Mouse (Mus musculus) spleen, adult 2 months (tissue): Measurements from ENCODE around the gene Itpkb. TPM values are rescaled to one million over a fixed set of nuclear protein-coding genes. Genes with fewer than 3 reads are reported as not detected.
A peak's percentile ranks its signal among the peaks of the same experiment; 100 is the strongest.

Source experiments
- DNase-seq, 2 experiments: peaks; one replicate each; pipeline versions ENCODE4 v3.0.0 to v3.0.0-alpha.2; 2012 to 2021; ENCODE audit warnings: low spot score in 2 of 2, low read depth in 1 of 2
- H3K27ac ChIP-seq: fragments of 200-500 bp; 2 replicates; pipeline ENCODE4 v1.5.1; 2012; ENCODE audit warnings: low read length, inconsistent platforms; ENCODE audit not compliant: insufficient read depth
- H3K27me3 ChIP-seq: fragments of 200-500 bp; 2 replicates; pipeline ENCODE4 v1.6.1; 2012; ENCODE audit warnings: mild to moderate bottlenecking, moderate library complexity, low read length, inconsistent platforms; ENCODE audit not compliant: control insufficient read depth, insufficient read depth
- H3K36me3 ChIP-seq: fragments of 200-500 bp; 2 replicates; pipeline ENCODE4 v1.6.1; 2012; ENCODE audit warnings: mild to moderate bottlenecking, low read length, inconsistent platforms; ENCODE audit not compliant: control insufficient read depth, insufficient read depth
- H3K4me1 ChIP-seq: fragments of 200-500 bp; 2 replicates; pipeline ENCODE4 v1.6.1; 2011; ENCODE audit warnings: inconsistent platforms; ENCODE audit not compliant: control insufficient read depth, insufficient read depth, insufficient read length
- H3K4me3 ChIP-seq: fragments of 200-500 bp; 2 replicates; pipeline ENCODE4 v1.5.1; 2011; ENCODE audit warnings: mild to moderate bottlenecking, inconsistent platforms; ENCODE audit not compliant: insufficient read depth, insufficient read length; ENCODE audit errors: extremely low read depth
- CTCF ChIP-seq: fragments of 200-500 bp; IDR thresholded peaks from 2 replicates; pipeline ENCODE4 v1.5.1; 2011; ENCODE audit warnings: mild to moderate bottlenecking, inconsistent platforms; ENCODE audit not compliant: insufficient read depth, insufficient read length, insufficient replicate concordance; ENCODE audit errors: extremely low read depth
- POLR2A ChIP-seq: fragments of 200-500 bp; IDR thresholded peaks from 2 replicates; pipeline ENCODE4 v1.6.1; 2011; ENCODE audit warnings: low read depth, low read length, inconsistent platforms
- WGBS: fragments of 180-500 bp; shearing (Covaris S2); methylation state at CpG from one replicate; pipeline ENCODE4 v1.1.7; 2018; 5-methylcytosine and 5-hydroxymethylcytosine counted together
- polyA plus RNA-seq: library from polyadenylated mRNA; depleted of rRNA; stranded (reverse); fragments of >200 nt; gene quantifications from 2 replicates; pipeline ENCODE4 v1.2.3, GENCODE M21; 2012

Gene Itpkb
- polyA plus RNA-seq, 1 experiment: 24.7 TPM

DNA sequence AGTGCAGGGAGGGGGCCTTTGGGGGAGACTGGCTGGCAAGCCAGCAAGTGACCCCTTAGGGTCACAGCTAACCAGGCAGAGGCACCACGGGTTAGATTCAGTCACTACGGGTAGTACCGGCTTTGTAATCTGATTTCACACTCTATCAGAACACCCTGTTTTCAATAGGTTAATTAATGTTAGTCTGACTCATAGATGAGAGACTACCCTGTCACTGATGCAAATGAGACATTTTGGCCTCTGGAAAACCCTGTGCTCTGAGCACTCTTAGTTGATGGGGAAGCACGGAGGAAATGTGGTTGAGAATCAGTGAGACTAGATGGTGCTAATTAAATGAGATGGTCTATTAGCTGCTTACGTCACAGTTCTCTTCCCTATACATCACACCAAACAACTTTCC, 26.7 kb upstream of the Itpkb start:
- Histone ChIP-seq H3K4me1 (peaks cover 2% of the 10 kb centered on the region; the same call in 1 of the 2 replicates), H3K27ac (no peak overlapping the region), H3K4me3 (no peak overlapping the region), H3K36me3 (no peaks in the 10 kb centered on the region), H3K27me3 (no peaks in the 10 kb centered on the region)
- DNase-seq: no peak
- TF ChIP-seq POLR2A: no peak
- WGBS: 79% methylated on average over 5 of the region's 5 CpGs

DNA sequence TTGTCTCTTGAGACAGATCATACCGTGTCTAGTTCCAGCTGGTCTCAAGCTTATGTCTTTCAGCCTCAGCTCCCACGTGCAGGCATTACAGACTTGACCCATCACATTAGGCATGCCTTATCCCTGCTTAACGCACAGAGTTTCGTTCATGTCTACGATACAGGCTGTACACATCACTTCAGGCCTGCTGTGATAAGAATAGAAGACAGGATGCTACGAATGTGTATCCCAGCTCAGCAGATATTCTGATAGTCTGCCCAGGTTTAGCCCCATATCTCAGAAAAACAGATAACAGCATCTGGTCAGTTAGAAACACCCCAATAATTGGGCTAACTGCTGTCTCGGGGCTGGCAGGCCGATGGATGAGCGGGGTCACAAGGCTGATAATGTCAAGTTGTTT, 23.4 kb upstream of the Itpkb start:
- DNase-seq: no peak
- Histone ChIP-seq H3K27ac (no peak overlapping the region), H3K4me3 (no peak overlapping the region), H3K4me1 (no peaks in the 10 kb centered on the region; the same call in 1 of the 2 replicates), H3K36me3 (no peaks in the 10 kb centered on the region), H3K27me3 (no peaks in the 10 kb centered on the region)
- 81% methylated on average over 9 of the region's 9 CpGs for WGBS
- TF ChIP-seq POLR2A: no peak
- TF ChIP-seq CTCF: no peak

DNA sequence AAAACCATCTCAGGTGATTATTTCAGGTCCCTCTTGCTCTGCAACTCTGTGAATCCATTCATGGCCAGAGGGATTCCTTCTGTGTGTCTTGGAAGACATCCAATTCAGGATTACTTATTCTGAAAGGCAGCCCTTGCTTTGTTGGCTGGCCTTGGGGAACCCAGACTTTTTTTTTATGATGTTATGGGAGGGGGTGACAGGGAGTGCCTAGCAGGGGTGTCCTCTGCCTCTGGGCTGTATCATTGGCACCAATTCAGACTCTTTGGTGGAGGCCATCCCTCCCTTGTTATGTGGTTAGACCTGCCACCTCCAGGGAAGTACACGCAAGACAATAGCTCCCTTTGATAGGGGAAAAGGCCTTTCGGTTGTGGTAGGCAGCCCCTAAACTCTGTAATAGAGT, 22.6 kb upstream of the Itpkb start:
- no peak overlapping the region for H3K27ac ChIP-seq
- 57% methylated on average over 2 of the region's 2 CpGs for WGBS
- no peak overlapping the region for H3K4me3 ChIP-seq
- TF ChIP-seq POLR2A (no peak), CTCF (no peak)
- no peaks in the 10 kb centered on the region; the same call in 1 of the 2 replicates for H3K4me1 ChIP-seq
- no peaks in the 10 kb centered on the region for H3K36me3 ChIP-seq
- DNase-seq: no peak
- H3K27me3 ChIP-seq: no peaks in the 10 kb centered on the region

DNA sequence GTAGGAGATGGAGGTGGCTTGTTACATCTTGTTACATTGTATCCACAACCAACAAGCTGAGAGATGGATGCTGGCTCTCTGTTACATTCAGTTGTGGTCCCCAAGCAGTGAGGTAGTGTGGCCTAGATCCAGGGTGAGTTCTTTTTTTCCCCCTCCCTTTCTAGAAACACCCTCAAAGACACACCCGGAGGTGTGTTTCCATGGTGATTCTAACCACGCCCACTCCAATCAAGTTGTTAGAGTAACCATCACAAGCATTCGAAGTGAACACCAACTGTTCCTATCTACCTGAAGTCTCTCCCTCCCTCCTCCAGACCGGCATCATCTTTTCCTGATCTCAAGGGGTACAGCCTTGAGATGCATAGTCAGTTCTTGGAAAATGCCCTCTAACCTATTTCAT, 21.4 kb upstream of the Itpkb start:
- Histone ChIP-seq H3K27me3 (no peaks in the 10 kb centered on the region), H3K4me1 (peaks cover 3% of the 10 kb centered on the region; the same call in 1 of the 2 replicates), H3K4me3 (no peak overlapping the region), H3K36me3 (no peaks in the 10 kb centered on the region), H3K27ac (no peak overlapping the region)
- TF ChIP-seq CTCF: no peak
- TF ChIP-seq POLR2A: no peak
- WGBS: 76% methylated on average over 4 of the region's 4 CpGs
- no peak for DNase-seq

DNA sequence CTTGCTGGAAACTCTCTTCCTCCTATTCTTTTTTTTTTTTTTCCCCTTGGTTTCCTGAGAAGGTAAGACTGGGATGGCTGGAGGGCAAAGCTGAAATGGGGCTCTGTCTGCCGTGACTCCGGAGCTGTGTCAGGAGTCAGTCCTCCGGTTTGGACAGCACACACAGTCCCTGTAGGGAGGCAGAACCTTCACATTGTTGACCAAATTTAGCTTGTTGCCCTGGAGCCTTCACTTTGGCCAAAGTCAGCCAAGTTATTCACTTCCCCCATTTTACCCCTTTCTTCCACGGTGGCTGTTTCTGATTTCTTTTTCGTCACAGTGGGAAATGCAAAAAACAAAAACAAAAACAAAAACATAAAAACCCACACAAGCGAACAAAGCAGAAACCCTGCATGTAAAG, 18.0 kb upstream of the Itpkb start:
- H3K27ac ChIP-seq: no peak overlapping the region
- no peaks in the 10 kb centered on the region for H3K27me3 ChIP-seq
- H3K36me3 ChIP-seq: no peaks in the 10 kb centered on the region
- no peak for DNase-seq
- TF ChIP-seq POLR2A (no peak), CTCF (no peak)
- H3K4me3 ChIP-seq: no peak overlapping the region
- H3K4me1 ChIP-seq: peaks cover 4% of the 10 kb centered on the region; the same call in 1 of the 2 replicates
- WGBS: 81% methylated on average over 6 of the region's 6 CpGs

DNA sequence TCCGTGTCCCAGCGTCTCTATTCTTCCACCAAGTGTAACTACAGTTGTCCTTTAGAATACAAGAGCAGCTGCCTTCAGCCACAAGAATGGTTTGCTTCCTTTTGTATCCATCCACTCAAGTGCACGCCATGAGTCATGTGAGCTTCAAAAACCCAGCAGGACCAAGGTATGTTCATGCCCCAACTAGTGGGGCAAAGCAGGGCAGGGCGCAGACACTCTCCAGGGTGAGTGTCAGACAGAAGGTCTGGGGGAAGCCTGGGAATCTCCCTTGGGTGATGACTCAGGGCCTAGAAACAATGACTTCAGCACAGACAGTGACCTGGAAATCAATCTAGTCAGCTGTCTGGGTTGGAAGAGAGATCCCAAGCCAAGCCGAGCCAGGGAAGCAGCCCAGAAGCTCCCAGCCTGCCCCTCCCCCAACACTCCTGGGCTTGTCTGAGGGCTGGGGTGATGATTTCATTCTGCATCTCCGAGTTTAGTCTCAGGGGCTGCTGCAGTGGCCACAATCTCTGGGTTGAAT, 17.4 kb upstream of the Itpkb start:
- peaks cover 4% of the 10 kb centered on the region; the same call in 1 of the 2 replicates for H3K4me1 ChIP-seq

DNA sequence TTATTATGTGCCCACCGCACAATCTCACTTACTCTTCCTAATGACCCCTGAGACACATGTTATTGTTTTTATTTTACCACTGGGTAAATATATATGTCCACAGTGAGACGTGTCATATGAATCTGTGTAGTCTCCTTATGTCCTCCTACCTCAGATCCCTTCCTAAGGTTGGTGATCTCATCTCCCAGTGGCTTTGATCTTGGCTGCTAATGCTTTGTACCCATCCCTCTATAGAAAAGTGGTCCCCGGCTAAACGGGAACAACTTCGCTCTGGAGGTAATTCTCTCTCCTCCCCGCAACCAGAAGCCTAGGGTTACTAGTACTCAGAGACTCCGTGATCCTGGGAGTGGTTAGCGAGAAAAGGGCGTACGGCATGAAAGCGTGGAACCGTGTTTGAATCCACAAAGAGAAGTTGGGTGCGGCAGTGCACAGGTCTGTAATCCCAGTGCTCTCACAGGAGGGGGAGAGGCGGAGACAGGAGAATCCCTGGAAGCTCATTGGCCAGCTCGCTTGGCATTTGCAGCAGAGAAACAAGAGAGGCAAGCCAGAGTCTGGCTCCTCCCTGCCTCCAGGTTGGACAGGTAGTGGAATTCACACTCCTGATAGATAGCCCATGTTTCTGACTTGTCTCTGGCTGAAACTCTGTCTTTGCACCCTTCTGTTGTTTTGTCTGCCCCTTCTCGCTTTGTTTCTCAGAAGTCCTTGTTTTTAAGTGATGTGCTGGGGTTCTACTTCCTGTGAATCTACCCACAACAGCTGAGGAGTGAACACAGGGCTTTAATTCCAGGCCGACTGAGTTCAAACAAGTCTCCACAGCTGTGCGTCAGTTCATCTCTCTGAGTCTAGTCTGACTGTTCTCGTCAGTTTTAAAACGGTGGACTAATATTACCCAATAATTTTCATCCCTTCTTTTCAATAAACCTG, 16.5 kb upstream of the Itpkb start:
- no peak for TF ChIP-seq CTCF
- TF ChIP-seq POLR2A: no peak
- Histone ChIP-seq H3K27ac (peak overlapping the region; percentile 44; the same call in 1 of the 2 replicates), H3K36me3 (no peaks in the 10 kb centered on the region), H3K4me1 (peaks cover 12% of the 10 kb centered on the region; the same call in 1 of the 2 replicates), H3K27me3 (no peaks in the 10 kb centered on the region), H3K4me3 (no peak overlapping the region)
- WGBS: 54% methylated on average over 20 of the region's 20 CpGs
- DNase-seq: no peak

More for the DNA sequence above, 17.4 kb upstream of the Itpkb start:
- DNase-seq: no peak
- no peaks in the 10 kb centered on the region for H3K27me3 ChIP-seq
- no peak overlapping the region for H3K4me3 ChIP-seq
- no peak for TF ChIP-seq CTCF
- H3K36me3 ChIP-seq: no peaks in the 10 kb centered on the region
- no peak overlapping the region for H3K27ac ChIP-seq
- whole genome bisulfite sequencing: 76% methylated on average over 6 of the region's 6 CpGs
